Mouse (Mus musculus) intestine, embryonic 16.5 days (tissue): ENCODE results near the gene Wipf2. TPM values are rescaled to one million over a fixed set of nuclear protein-coding genes. Genes with fewer than 3 reads are reported as not detected.

ENCODE experiments used
- ATAC-seq: fragments of 200-750 bp; cut with Nextera tagmentation; 2 replicates; pipeline ENCODE4 v1.8.0; 2017; ENCODE audit warnings: moderate TSS enrichment, moderate library complexity
- H3K27ac ChIP-seq: fragments of 300-500 bp; sonication (generic); 2 replicates; pipeline ENCODE4 v1.5.1; 2014; ENCODE audit warnings: mild to moderate bottlenecking, low read length
- H3K27me3 ChIP-seq: fragments of 300-500 bp; sonication (generic); replicated peaks from 2 replicates; pipeline ENCODE4 v1.6.1; 2014; ENCODE audit warnings: low read length, control low read depth, mixed read lengths; ENCODE audit not compliant: control insufficient read depth, insufficient read depth
- H3K36me3 ChIP-seq: fragments of 300-500 bp; sonication (generic); 2 replicates; pipeline ENCODE4 v1.6.1; 2014; ENCODE audit warnings: low read length, control low read depth; ENCODE audit not compliant: control insufficient read depth, insufficient read depth
- H3K4me1 ChIP-seq: fragments of 300-500 bp; sonication (generic); 2 replicates; pipeline ENCODE4 v1.6.1; 2014; ENCODE audit warnings: low read length, control low read depth, mixed read lengths; ENCODE audit not compliant: control insufficient read depth, insufficient read depth
- H3K4me2 ChIP-seq: fragments of 300-500 bp; sonication (generic); 2 replicates; pipeline ENCODE4 v1.6.1; 2014; ENCODE audit warnings: low read depth, low read length, control low read depth
- H3K4me3 ChIP-seq: fragments of 300-500 bp; sonication (generic); 2 replicates; pipeline ENCODE4 v1.5.1; 2014; ENCODE audit warnings: mild to moderate bottlenecking, low read length
- H3K9ac ChIP-seq: fragments of 300-500 bp; sonication (generic); 2 replicates; pipeline ENCODE4 v1.6.1; 2014; ENCODE audit warnings: low read depth, low read length
- H3K9me3 ChIP-seq: fragments of 300-500 bp; sonication (generic); 2 replicates; pipeline ENCODE4 v1.6.1; 2016; ENCODE audit warnings: low read length, control low read depth; ENCODE audit not compliant: control insufficient read depth
- WGBS: fragments of 180-500 bp; shearing (Covaris S2); extraction: QIAGEN DNeasy Blood & Tissue Kit; methylation state at CpG from one replicate; pipeline ENCODE4 v1.1.7; 2014; 5-methylcytosine and 5-hydroxymethylcytosine counted together
- polyA plus RNA-seq: library from polyadenylated mRNA; unstranded; fragments of >200 nt; fragmentation: Nextera tagmentation; extraction: Ambion mirVana; gene quantifications from 2 replicates; pipeline ENCODE4 v1.2.1, GENCODE M21; 2015

The Wipf2 gene
- polyA plus RNA-seq, 1 experiment from 2014 or later = 3.4 TPM

- Histone ChIP-seq H3K4me2 (no peak overlapping the region), H3K4me3 (no peak overlapping the region), H3K9me3 (no peaks in the 10 kb centered on the region), H3K9ac (no peak overlapping the region), H3K4me1 (peaks cover 75% of the 10 kb centered on the region), H3K27ac (peak overlapping the region; percentile 13; the same call in 1 of the 2 replicates), H3K27me3 (no peaks in the 10 kb centered on the region), H3K36me3 (peaks cover 8% of the 10 kb centered on the region; the same call in 1 of the 2 replicates)
- ATAC-seq = no peak
- 83% methylated on average over 9 of the region's 9 CpGs for WGBS
Measured at GRCm38 (mm10) chr11:98950484-98950883, 87.0 kb downstream of the Wipf2 start.

- H3K4me2 ChIP-seq = no peak overlapping the region
Measured at GRCm38 (mm10) chr11:98951026-98951906, 87.8 kb downstream of the Wipf2 start.

GRCm38 (mm10) chr11:98952111-98952510, 88.7 kb downstream of the Wipf2 start:
- ATAC-seq = no peak
- no peaks in the 10 kb centered on the region for H3K9me3 ChIP-seq
- H3K27ac ChIP-seq = no peak overlapping the region
- peaks cover 8% of the 10 kb centered on the region; the same call in 1 of the 2 replicates for H3K36me3 ChIP-seq
- no peak overlapping the region for H3K4me2 ChIP-seq
- H3K27me3 ChIP-seq = no peaks in the 10 kb centered on the region
- no peak overlapping the region for H3K4me3 ChIP-seq
- H3K9ac ChIP-seq = no peak overlapping the region
- 94% methylated on average over 1 of the region's 1 CpGs for WGBS
- peaks cover 77% of the 10 kb centered on the region for H3K4me1 ChIP-seq

More at GRCm38 (mm10) chr11:98951026-98951906, 87.8 kb downstream of the Wipf2 start:
- peaks cover 76% of the 10 kb centered on the region for H3K4me1 ChIP-seq
- H3K27ac ChIP-seq = peak overlapping the region; percentile 79
- peak; percentile 21; the same call in 1 of the 2 replicates for ATAC-seq
- peak overlapping the region; percentile 53 for H3K9ac ChIP-seq
- no peaks in the 10 kb centered on the region for H3K27me3 ChIP-seq
- H3K9me3 ChIP-seq = no peaks in the 10 kb centered on the region
- H3K4me3 ChIP-seq = no peak overlapping the region
- 52% methylated on average over 16 of the region's 16 CpGs for WGBS
- peaks cover 8% of the 10 kb centered on the region; the same call in 1 of the 2 replicates for H3K36me3 ChIP-seq

- no peak overlapping the region for H3K4me3 ChIP-seq
- no peak overlapping the region for H3K9ac ChIP-seq
- no peak overlapping the region for H3K4me2 ChIP-seq
- peaks cover 71% of the 10 kb centered on the region for H3K4me1 ChIP-seq
- H3K27me3 ChIP-seq = no peaks in the 10 kb centered on the region
- no peak for ATAC-seq
- H3K9me3 ChIP-seq = no peaks in the 10 kb centered on the region
- H3K36me3 ChIP-seq = peaks cover 8% of the 10 kb centered on the region; the same call in 1 of the 2 replicates
- 56% methylated on average over 2 of the region's 2 CpGs for WGBS
- no peak overlapping the region for H3K27ac ChIP-seq
Measured at GRCm38 (mm10) chr11:98952736-98953135, 89.3 kb downstream of the Wipf2 start.

GRCm38 (mm10) chr11:98953361-98953760, 89.9 kb downstream of the Wipf2 start:
- peak overlapping the region; percentile 1; the same call in 1 of the 2 replicates for H3K4me2 ChIP-seq
- ATAC-seq = peak; percentile 41
- no peak overlapping the region for H3K4me3 ChIP-seq
- H3K27ac ChIP-seq = peak overlapping the region; percentile 82
- 30% methylated on average over 2 of the region's 2 CpGs for WGBS
- H3K27me3 ChIP-seq = no peaks in the 10 kb centered on the region
- H3K9ac ChIP-seq = no peak overlapping the region
- H3K36me3 ChIP-seq = peaks cover 8% of the 10 kb centered on the region; the same call in 1 of the 2 replicates
- no peaks in the 10 kb centered on the region for H3K9me3 ChIP-seq
- H3K4me1 ChIP-seq = peaks cover 66% of the 10 kb centered on the region

- Histone ChIP-seq H3K4me3 (peak overlapping the region; percentile 7; the same call in 1 of the 2 replicates), H3K4me2 (peak overlapping the region; percentile 36; the same call in 1 of the 2 replicates), H3K27me3 (no peaks in the 10 kb centered on the region), H3K27ac (peak overlapping the region; percentile 82), H3K9me3 (no peaks in the 10 kb centered on the region), H3K4me1 (peaks cover 65% of the 10 kb centered on the region), H3K9ac (peak overlapping the region; percentile 17), H3K36me3 (peaks cover 8% of the 10 kb centered on the region; the same call in 1 of the 2 replicates)
- 0 out of 2 replicates have a peak, but pooled peaks have one; percentile 12 for ATAC-seq
- 20% methylated on average over 13 of the region's 13 CpGs for WGBS
Measured at GRCm38 (mm10) chr11:98953835-98954320, 90.4 kb downstream of the Wipf2 start.

- peak overlapping the region; percentile 36 for H3K4me2 ChIP-seq
- WGBS = 5% methylated on average over 10 of the region's 10 CpGs
- no peaks in the 10 kb centered on the region for H3K9me3 ChIP-seq
- ATAC-seq = peak; percentile 39
- H3K9ac ChIP-seq = peak overlapping the region; percentile 17; the same call in 1 of the 2 replicates
- H3K36me3 ChIP-seq = peaks cover 8% of the 10 kb centered on the region; the same call in 1 of the 2 replicates
- H3K4me3 ChIP-seq = peak overlapping the region; percentile 7; the same call in 1 of the 2 replicates
- H3K27ac ChIP-seq = peak overlapping the region; percentile 82
- H3K27me3 ChIP-seq = no peaks in the 10 kb centered on the region
- peaks cover 70% of the 10 kb centered on the region for H3K4me1 ChIP-seq
Measured at GRCm38 (mm10) chr11:98954373-98954772, 90.9 kb downstream of the Wipf2 start.
